Mouse (Mus musculus) adrenal gland (tissue): ENCODE measurements around the gene Tmsb10.

Source experiments
- intact Hi-C: fragments of 180-260 bp; cut with DNase I; formaldehyde crosslinking; loops from one replicate; pipeline ENCODE4 v1.15.1; 2025

The Tmsb10 gene

GRCm38 (mm10) chr6:72914087-72914749, 44.3 kb downstream of the Tmsb10 start:
- intact Hi-C loops, result no loop called here

- intact Hi-C loops, result no loop called here
Observed at GRCm38 (mm10) chr6:72911261-72911660, 47.3 kb downstream of the Tmsb10 start.
